Mouse (Mus musculus): ENCODE measurements around the gene Rtkn. TPM values are rescaled to one million over a fixed set of nuclear protein-coding genes. Genes with fewer than 3 reads are reported as not detected.

Gene Rtkn
- total and polyA plus RNA-seq, 3 experiments: 0.47 to 1.3 (median 0.68) TPM

GRCm38 (mm10) chr6:83140044-83140443 lies 4.8 kb downstream of the Rtkn start:
- H3K4me1 ChIP-seq (ENCODE audit: control insufficient read depth in 1 of 2, insufficient read depth in 2 of 2): peaks cover 9 to 19% of the 10 kb centered on the region in 2 experiments; a peak in 3 of 4 replicates
- in situ Hi-C loops (cut with MboI; ENCODE audit: low pct_ligation_motif_present, low pct_unique_long_range_greater_than_20kb, low sequenced_read_pairs) (no loop called here), dilution Hi-C loops (cut with MboI; ENCODE audit: extremely low pct_ligation_motif_present, extremely low pct_unique_long_range_greater_than_20kb, low sequenced_read_pairs) (no loop called here)
- no peaks in the 10 kb centered on the region for H3K36me3 ChIP-seq (replicated peaks in 1 of 2; ENCODE audit: control insufficient read depth in 1 of 2, insufficient read depth in 1 of 2, low read length in 1 of 2)
- no peaks in the 10 kb centered on the region for H3K79me2 ChIP-seq (replicated peaks; ENCODE audit: control insufficient read depth, extremely low read depth, insufficient read depth, poor library complexity, severe bottlenecking)
- H3K27me3 ChIP-seq (replicated peaks): peaks cover 2% of the 10 kb centered on the region
- H3K4me2 ChIP-seq (ENCODE audit: insufficient read depth, low read depth, poor library complexity, severe bottlenecking): no peak overlapping the region
- H3K9me3 ChIP-seq (replicated peaks; ENCODE audit: low read length): no peaks in the 10 kb centered on the region
- no peak overlapping the region for H3K4me3 ChIP-seq (replicated peaks in 1 of 3; ENCODE audit: low read depth in 2 of 3, low read length in 2 of 3, poor library complexity in 1 of 3)
- DNase-seq (ENCODE audit: extremely low read depth): no peak
- H3K9ac ChIP-seq (ENCODE audit: insufficient read depth, low read depth): no peak overlapping the region
- H3K27ac ChIP-seq (ENCODE audit: insufficient read depth, low read depth): no peak overlapping the region
- TF ChIP-seq HCFC1 (IDR thresholded peaks at IDR 0.05; ENCODE audit: low read depth, low read length) (no peak), CTCF (conservative IDR thresholded peaks at IDR 0.05 in 1 of 2, IDR thresholded peaks at IDR 0.05 in 1 of 2; ENCODE audit: low read depth in 2 of 2, low read length in 2 of 2) (no peak), JUN (IDR thresholded peaks at IDR 0.05; ENCODE audit: insufficient read depth, low read depth, low read length) (no peak), ZKSCAN1 (IDR thresholded peaks at IDR 0.05; ENCODE audit: borderline replicate concordance, low read depth, low read length) (no peak), GABPA (IDR thresholded peaks at IDR 0.05; ENCODE audit: insufficient replicate concordance, low read depth, low read length) (no peak), RCOR1 (conservative IDR thresholded peaks at IDR 0.05; ENCODE audit: low read depth, low read length) (no peak), IRF4 (IDR thresholded peaks at IDR 0.05; ENCODE audit: low read depth, low read length) (no peak), TBP (conservative IDR thresholded peaks at IDR 0.05; ENCODE audit: low read depth, low read length) (no peak)

- Histone ChIP-seq H3K79me2 (replicated peaks; ENCODE audit: control insufficient read depth, extremely low read depth, insufficient read depth, poor library complexity, severe bottlenecking) (no peaks in the 10 kb centered on the region), H3K4me1 (ENCODE audit: control insufficient read depth in 1 of 2, insufficient read depth in 2 of 2) (peaks cover 9 to 13% of the 10 kb centered on the region in 2 experiments; a peak in 3 of 4 replicates), H3K4me2 (ENCODE audit: insufficient read depth, low read depth, poor library complexity, severe bottlenecking) (no peak overlapping the region), H3K9me3 (replicated peaks; ENCODE audit: low read length) (no peaks in the 10 kb centered on the region), H3K9ac (ENCODE audit: insufficient read depth, low read depth) (no peak overlapping the region), H3K27ac (ENCODE audit: insufficient read depth, low read depth) (no peak overlapping the region), H3K27me3 (replicated peaks) (peaks cover 2% of the 10 kb centered on the region), H3K4me3 (replicated peaks in 1 of 3; ENCODE audit: low read depth in 2 of 3, low read length in 2 of 3, poor library complexity in 1 of 3) (no peak overlapping the region), H3K36me3 (replicated peaks in 1 of 2; ENCODE audit: control insufficient read depth in 1 of 2, insufficient read depth in 1 of 2, low read length in 1 of 2) (no peaks in the 10 kb centered on the region)
- DNase-seq (ENCODE audit: extremely low read depth): no peak
- dilution Hi-C loops (cut with MboI; ENCODE audit: extremely low pct_ligation_motif_present, extremely low pct_unique_long_range_greater_than_20kb, low sequenced_read_pairs) (no loop called here), in situ Hi-C loops (cut with MboI; ENCODE audit: low pct_ligation_motif_present, low pct_unique_long_range_greater_than_20kb, low sequenced_read_pairs) (no loop called here)
- no peak for TF ChIP-seq USF1 (IDR thresholded peaks at IDR 0.05; ENCODE audit: low read depth, low read length)
- no peak for TF ChIP-seq MAZ (IDR thresholded peaks at IDR 0.05; ENCODE audit: low read depth, low read length)
- no peak for TF ChIP-seq MEF2A (IDR thresholded peaks at IDR 0.05; ENCODE audit: borderline replicate concordance, low read depth, low read length)
- no peak for TF ChIP-seq PAX5 (IDR thresholded peaks at IDR 0.05; ENCODE audit: low read length)
- TF ChIP-seq CHD1 (IDR thresholded peaks at IDR 0.05; ENCODE audit: low read depth, low read length): no peak
- TF ChIP-seq BHLHE40 (IDR thresholded peaks at IDR 0.05; ENCODE audit: low read depth, low read length): no peak
- no peak for TF ChIP-seq E2F4 (IDR thresholded peaks at IDR 0.05; ENCODE audit: insufficient replicate concordance, low read depth, low read length)
- TF ChIP-seq ETS1 (conservative IDR thresholded peaks at IDR 0.05; ENCODE audit: low read depth, low read length): no peak
- no peak for TF ChIP-seq MAX (IDR thresholded peaks at IDR 0.05; ENCODE audit: low read length)
- TF ChIP-seq JUN (IDR thresholded peaks at IDR 0.05; ENCODE audit: insufficient read depth, low read depth, low read length): no peak
- no peak for TF ChIP-seq MXI1 (IDR thresholded peaks at IDR 0.05; ENCODE audit: low read depth, low read length)
- no peak for TF ChIP-seq JUND (conservative IDR thresholded peaks at IDR 0.05; ENCODE audit: low read depth, low read length)
Observed at GRCm38 (mm10) chr6:83141636-83142035, 6.4 kb downstream of the Rtkn start.

All from CH12.LX (cell line).